Mouse (Mus musculus) embryonic facial prominence, embryonic 14.5 days (tissue): ENCODE results near the gene Ttll12. TPM values are rescaled to one million over a fixed set of nuclear protein-coding genes. Genes with fewer than 3 reads are reported as not detected.
A peak's percentile ranks its signal among the peaks of the same experiment; 100 is the strongest.

Experiments used
- ATAC-seq: fragments of 200-750 bp; cut with Nextera tagmentation; 2 replicates; pipeline ENCODE4 v1.8.0; 2017; ENCODE audit warnings: low read depth, moderate number of reproducible peaks, moderate TSS enrichment
- DNase-seq: peaks from one replicate; pipeline ENCODE4 v3.0.0-alpha.2; 2015; ENCODE audit warnings: low spot score
- H3K27ac ChIP-seq: fragments of 300-500 bp; sonication (generic); replicated peaks from 2 replicates; pipeline ENCODE4 v1.5.1; 2014; ENCODE audit warnings: low read depth, mild to moderate bottlenecking, low read length, moderate library complexity
- H3K27me3 ChIP-seq: fragments of 300-500 bp; sonication (generic); replicated peaks from 2 replicates; pipeline ENCODE4 v1.6.1; 2014; ENCODE audit warnings: low read length; ENCODE audit not compliant: control insufficient read depth, insufficient read depth
- H3K36me3 ChIP-seq: fragments of 300-500 bp; sonication (generic); 2 replicates; pipeline ENCODE4 v1.6.1; 2014; ENCODE audit warnings: low read length, mixed read lengths; ENCODE audit not compliant: control insufficient read depth, insufficient read depth
- H3K4me1 ChIP-seq: fragments of 300-500 bp; sonication (generic); 2 replicates; pipeline ENCODE4 v1.6.1; 2014; ENCODE audit warnings: antibody characterized with exemption, low read length; ENCODE audit not compliant: control insufficient read depth, insufficient read depth
- H3K4me2 ChIP-seq: fragments of 300-500 bp; sonication (generic); 2 replicates; pipeline ENCODE4 v1.6.1; 2014; ENCODE audit warnings: low read depth, mild to moderate bottlenecking, low read length, moderate library complexity, mixed read lengths
- H3K4me3 ChIP-seq: fragments of 300-500 bp; sonication (generic); 2 replicates; pipeline ENCODE4 v1.5.1; 2014; ENCODE audit warnings: low read depth, mild to moderate bottlenecking, low read length
- H3K9ac ChIP-seq: fragments of 300-500 bp; sonication (generic); 2 replicates; pipeline ENCODE4 v1.6.1; 2014; ENCODE audit warnings: low read depth, mild to moderate bottlenecking, low read length, moderate library complexity, mixed read lengths
- H3K9me3 ChIP-seq: fragments of 300-500 bp; sonication (generic); 2 replicates; pipeline ENCODE4 v1.6.1; 2016; ENCODE audit warnings: low read length; ENCODE audit not compliant: control insufficient read depth
- WGBS: fragments of 180-500 bp; shearing (Covaris S2); extraction: QIAGEN DNeasy Blood & Tissue Kit; methylation state at CpG from one replicate; pipeline ENCODE4 v1.1.7; 2014; 5-methylcytosine and 5-hydroxymethylcytosine counted together
- polyA plus RNA-seq: library from polyadenylated mRNA; unstranded; fragments of >200 nt; fragmentation: Nextera tagmentation; extraction: Ambion mirVana; gene quantifications from 2 replicates; pipeline ENCODE4 v1.2.1, GENCODE M21; 2014

Ttll12 gene
- polyA plus RNA-seq, 1 experiment from 2014 or later: 30.7 TPM

DNA sequence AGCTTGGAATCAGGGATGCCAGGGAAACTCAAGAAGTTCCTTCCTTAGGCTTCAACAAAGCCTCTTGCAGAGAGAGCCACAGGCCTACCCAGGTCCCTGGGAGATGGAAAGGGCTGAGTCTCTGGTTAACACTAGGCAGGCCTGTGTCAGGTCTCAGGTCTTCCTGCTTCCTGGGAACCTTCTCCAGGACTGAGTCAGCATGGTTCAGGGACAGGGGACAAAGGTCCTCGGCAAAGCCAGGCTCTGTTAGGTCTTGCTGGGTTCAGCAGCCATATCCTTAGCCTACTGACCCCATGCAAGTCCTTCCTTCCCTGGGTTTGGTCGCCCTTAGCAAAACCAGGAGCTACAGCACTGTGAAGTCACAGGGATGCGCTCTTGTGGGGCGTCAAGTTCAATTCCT, 4.1 kb downstream of the Ttll12 start:
- Histone ChIP-seq H3K4me2 (no peak overlapping the region), H3K4me1 (peaks cover 9% of the 10 kb centered on the region), H3K27me3 (no peaks in the 10 kb centered on the region), H3K4me3 (no peak overlapping the region), H3K9me3 (no peaks in the 10 kb centered on the region), H3K9ac (no peak overlapping the region), H3K36me3 (peaks cover 29% of the 10 kb centered on the region), H3K27ac (no peak overlapping the region)
- ATAC-seq (no peak), DNase-seq (no peak)
- 86% methylated on average over 4 of the region's 4 CpGs for WGBS

DNA sequence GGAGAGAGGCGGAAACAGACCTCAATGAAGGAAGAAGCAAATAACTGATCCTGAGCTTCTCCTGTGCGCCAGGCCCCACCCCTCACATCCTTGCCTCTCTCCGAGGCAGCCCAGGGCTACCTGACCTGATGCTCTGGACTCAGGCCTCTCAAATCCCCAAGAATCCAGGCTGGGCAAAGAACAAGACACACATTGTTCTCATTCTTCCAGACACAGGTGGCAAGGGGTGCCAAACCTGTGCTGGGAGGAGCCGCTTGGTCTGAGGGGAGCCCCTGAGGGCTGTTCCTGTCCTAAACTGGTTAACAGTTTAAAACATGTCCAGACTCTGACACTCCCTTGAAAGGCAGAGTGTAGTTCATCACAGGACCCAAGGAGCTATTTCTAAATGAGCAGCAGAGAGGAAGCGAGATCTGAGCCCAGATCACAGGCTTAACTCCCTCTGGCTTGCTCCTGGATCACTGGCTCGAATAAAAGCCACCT, 10.2 kb downstream of the Ttll12 start:
- Histone ChIP-seq H3K4me3 (no peak overlapping the region), H3K9ac (no peak overlapping the region), H3K36me3 (peaks cover 89% of the 10 kb centered on the region), H3K4me2 (no peak overlapping the region), H3K27ac (no peak overlapping the region), H3K4me1 (no peaks in the 10 kb centered on the region), H3K9me3 (no peaks in the 10 kb centered on the region), H3K27me3 (no peaks in the 10 kb centered on the region)
- DNase-seq: no peak
- WGBS: 82% methylated on average over 6 of the region's 6 CpGs
- ATAC-seq: no peak

DNA sequence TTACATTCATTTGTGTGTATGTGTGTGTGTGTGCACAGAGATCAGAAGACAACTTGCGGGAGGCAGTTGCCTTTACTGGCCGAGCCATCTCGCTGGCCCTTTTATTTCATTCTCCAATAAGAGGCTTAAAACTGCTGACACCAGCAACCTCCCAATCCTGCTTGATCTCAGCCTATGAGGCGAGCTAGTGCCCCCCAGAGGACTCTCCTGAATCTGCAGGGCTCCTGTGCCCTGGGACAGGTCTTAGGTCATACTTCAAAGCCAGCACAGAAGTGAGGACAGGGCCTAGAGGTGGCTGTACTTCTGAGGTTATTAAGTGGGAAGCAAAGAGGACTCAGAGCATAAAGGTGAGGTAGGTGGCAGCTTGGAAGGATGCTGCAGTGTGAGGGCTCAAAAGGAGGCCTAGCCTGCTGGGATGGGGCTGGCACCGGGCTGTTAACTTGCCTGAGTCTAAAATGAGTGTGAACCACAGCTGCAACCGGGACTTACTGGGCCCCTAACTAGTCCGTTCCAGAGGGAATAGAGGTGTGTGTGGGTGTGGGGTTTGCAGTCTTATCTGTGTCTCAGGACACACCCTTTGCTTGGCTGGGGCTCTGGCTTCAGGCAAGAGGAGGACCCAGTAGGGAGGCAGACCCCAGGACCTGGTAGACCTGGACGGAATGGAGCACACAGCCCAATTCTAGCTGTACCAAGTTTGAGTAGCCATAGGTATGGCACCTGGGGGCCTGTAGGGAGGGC, 11.4 kb downstream of the Ttll12 start:
- Histone ChIP-seq H3K4me2 (no peak overlapping the region), H3K9me3 (no peaks in the 10 kb centered on the region), H3K4me3 (no peak overlapping the region), H3K36me3 (peaks cover 96% of the 10 kb centered on the region), H3K4me1 (no peaks in the 10 kb centered on the region), H3K9ac (no peak overlapping the region), H3K27me3 (no peaks in the 10 kb centered on the region), H3K27ac (no peak overlapping the region)
- no peak; the same call in 1 of the 2 replicates for ATAC-seq
- WGBS: 63% methylated on average over 7 of the region's 8 CpGs
- no peak for DNase-seq

DNA sequence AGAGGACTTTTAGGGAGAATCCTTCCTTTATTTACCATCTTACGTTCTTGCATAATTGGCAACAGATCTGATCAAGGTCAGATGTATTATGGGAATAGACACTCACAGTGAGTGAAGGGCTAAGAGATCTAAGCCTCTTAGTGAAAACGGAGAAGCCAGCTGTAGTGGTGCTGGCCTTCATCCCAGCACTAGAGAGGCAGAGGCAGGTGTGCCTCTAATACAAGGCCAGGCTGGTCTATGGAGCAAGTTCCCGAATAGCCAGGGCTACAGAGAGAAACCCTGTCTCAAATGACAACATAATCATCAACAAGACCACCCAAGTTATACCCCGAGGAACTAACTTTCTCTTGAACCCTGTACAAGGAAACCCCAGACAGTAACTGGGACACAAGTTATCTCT, 12.0 kb downstream of the Ttll12 start:
- Histone ChIP-seq H3K27ac (no peak overlapping the region), H3K9ac (no peak overlapping the region), H3K27me3 (no peaks in the 10 kb centered on the region), H3K9me3 (no peaks in the 10 kb centered on the region), H3K4me2 (no peak overlapping the region), H3K36me3 (peaks cover 96% of the 10 kb centered on the region), H3K4me3 (no peak overlapping the region), H3K4me1 (no peaks in the 10 kb centered on the region)
- peak; percentile 42; the same call in 1 of the 2 replicates for ATAC-seq
- WGBS: 49% methylated on average over 4 of the region's 4 CpGs
- peak; percentile 55 for DNase-seq

DNA sequence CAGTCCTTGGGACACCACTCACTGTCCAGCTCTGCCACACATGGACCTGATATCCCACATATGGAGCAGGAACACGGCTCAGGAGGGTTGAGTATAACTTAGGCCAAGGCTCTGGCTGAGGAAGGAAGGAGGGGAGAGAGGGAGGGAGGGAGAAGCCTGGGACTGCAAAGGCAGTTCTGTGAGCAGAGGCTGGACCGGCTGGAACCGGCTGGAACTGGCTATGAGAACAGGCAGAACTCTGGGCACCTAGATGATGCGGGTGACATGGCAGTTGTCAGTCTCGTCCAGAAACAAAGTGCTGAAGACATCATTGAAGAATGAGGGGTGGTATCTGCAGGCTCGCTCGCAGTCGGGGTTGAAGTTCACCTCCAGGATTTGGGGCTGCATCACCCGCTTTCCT, 18.3 kb downstream of the Ttll12 start:
- ATAC-seq (no peak), DNase-seq (no peak)
- H3K9ac ChIP-seq: no peak overlapping the region
- H3K4me1 ChIP-seq: no peaks in the 10 kb centered on the region
- peaks cover 76% of the 10 kb centered on the region for H3K36me3 ChIP-seq
- 88% methylated on average over 9 of the region's 9 CpGs for WGBS
- no peak overlapping the region for H3K27ac ChIP-seq
- H3K4me3 ChIP-seq: no peak overlapping the region
- no peak overlapping the region for H3K4me2 ChIP-seq
- H3K27me3 ChIP-seq: no peaks in the 10 kb centered on the region
- H3K9me3 ChIP-seq: no peaks in the 10 kb centered on the region

DNA sequence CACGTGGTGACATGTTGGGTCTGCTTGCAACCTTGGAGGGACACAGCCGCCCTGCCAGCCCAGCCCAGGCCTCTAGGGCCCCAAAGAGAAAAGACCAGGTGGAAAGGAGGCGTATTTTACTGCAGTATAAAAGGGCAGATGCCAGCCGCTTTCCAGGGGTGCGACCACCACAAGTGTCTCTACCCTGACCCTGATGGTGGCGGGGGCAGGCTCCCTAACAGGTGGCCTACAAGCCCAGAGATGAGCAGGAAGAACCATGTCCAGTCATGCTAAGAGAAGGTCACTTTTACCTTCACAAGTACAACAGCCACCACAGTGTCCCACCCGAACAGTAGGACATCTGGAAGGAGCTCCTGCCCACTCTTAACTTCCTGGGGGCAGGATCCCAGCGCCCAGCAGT, 19.4 kb downstream of the Ttll12 start:
- Histone ChIP-seq H3K4me2 (no peak overlapping the region), H3K9me3 (no peaks in the 10 kb centered on the region), H3K27ac (no peak overlapping the region), H3K4me1 (no peaks in the 10 kb centered on the region), H3K9ac (no peak overlapping the region), H3K4me3 (no peak overlapping the region), H3K27me3 (no peaks in the 10 kb centered on the region), H3K36me3 (peaks cover 65% of the 10 kb centered on the region)
- ATAC-seq (no peak), DNase-seq (no peak)
- 93% methylated on average over 8 of the region's 8 CpGs for WGBS

DNA sequence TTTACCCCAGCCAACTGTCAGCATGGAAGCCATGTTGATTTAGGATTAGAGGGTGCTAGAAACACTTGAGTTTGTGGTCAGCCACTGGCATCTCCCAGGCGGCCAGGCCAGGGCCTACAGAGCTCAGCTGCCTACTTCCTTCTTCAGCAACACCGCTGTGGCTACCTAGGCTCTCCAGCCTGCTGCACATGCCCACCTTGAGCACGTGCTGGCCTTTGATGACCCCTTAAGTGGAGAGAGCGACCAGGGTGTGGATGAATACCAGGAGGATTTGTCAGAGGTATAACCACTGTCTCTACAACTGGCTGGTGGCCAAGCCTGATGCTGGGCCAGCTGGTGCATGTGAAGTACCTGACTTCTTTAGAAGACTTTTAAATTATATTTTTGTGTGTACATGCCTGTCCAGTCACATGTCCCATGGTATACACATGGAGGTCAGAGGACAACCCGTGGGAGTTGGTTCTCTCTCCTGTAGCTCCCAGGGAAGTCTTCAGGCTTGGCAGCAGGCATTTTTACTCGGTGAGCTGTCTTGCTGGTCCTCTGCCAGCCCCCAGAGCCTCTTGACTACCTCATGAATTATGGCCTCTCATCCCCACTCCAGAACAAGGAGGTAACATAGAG, 20.1 kb downstream of the Ttll12 start:
- DNase-seq (no peak), ATAC-seq (no peak)
- H3K4me2 ChIP-seq: no peak overlapping the region
- H3K27ac ChIP-seq: no peak overlapping the region
- no peaks in the 10 kb centered on the region for H3K9me3 ChIP-seq
- H3K4me3 ChIP-seq: no peak overlapping the region
- H3K4me1 ChIP-seq: no peaks in the 10 kb centered on the region
- 77% methylated on average over 6 of the region's 6 CpGs for WGBS
- no peak overlapping the region for H3K9ac ChIP-seq
- H3K27me3 ChIP-seq: no peaks in the 10 kb centered on the region
- peaks cover 58% of the 10 kb centered on the region for H3K36me3 ChIP-seq

DNA sequence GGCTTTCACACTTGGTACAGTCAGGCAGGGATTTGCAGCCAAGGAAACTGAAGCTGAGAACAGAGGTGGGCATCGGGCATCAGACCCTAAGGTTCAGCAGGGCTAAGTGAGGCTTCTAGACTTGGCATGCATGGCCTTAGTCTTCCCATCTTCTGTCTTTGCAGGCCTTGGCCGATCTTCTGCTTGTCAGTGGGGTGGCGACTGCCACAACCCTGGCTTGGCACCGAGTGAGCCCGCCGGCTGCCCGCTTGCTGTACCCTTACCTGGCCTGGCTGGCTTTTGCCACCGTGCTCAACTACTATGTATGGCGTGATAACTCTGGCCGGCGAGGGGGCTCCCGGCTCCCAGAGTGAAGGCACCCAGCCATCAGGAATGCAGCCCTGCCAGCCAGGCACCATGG, 21.4 kb downstream of the Ttll12 start:
- Histone ChIP-seq H3K4me1 (no peaks in the 10 kb centered on the region), H3K27me3 (no peaks in the 10 kb centered on the region), H3K36me3 (peaks cover 46% of the 10 kb centered on the region), H3K9ac (no peak overlapping the region), H3K9me3 (no peaks in the 10 kb centered on the region), H3K4me3 (no peak overlapping the region), H3K27ac (no peak overlapping the region), H3K4me2 (no peak overlapping the region)
- 96% methylated on average over 12 of the region's 12 CpGs for WGBS
- ATAC-seq (no peak), DNase-seq (no peak)

DNA sequence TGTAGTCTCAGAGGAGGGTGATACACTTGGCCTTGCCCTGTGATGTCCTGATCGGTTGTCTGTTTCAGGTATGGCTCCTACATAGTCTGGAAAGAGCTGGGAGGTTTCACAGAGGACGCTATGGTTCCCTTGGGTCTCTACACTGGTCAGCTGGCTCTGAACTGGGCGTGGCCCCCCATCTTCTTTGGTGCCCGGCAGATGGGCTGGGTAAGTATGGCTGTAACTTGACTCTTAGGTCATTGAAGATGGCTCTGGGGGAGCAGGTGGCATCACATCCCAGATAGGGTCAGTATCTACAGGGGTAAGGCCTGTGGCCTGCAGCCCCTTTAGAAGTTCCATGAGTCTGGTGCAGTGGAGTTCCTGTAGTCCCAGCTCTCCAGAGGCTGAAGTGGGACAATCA, 22.8 kb downstream of the Ttll12 start:
- no peak for DNase-seq
- 82% methylated on average over 4 of the region's 4 CpGs for WGBS
- no peak overlapping the region for H3K27ac ChIP-seq
- no peaks in the 10 kb centered on the region for H3K4me1 ChIP-seq
- no peak overlapping the region for H3K9ac ChIP-seq
- peaks cover 31% of the 10 kb centered on the region for H3K36me3 ChIP-seq
- H3K27me3 ChIP-seq: no peaks in the 10 kb centered on the region
- no peak overlapping the region for H3K4me2 ChIP-seq
- H3K9me3 ChIP-seq: no peaks in the 10 kb centered on the region
- H3K4me3 ChIP-seq: no peak overlapping the region
- no peak for ATAC-seq
